Mouse (Mus musculus): ENCODE measurements around the gene Cdc26.
A peak's percentile ranks its signal among the peaks of the same experiment; 100 is the strongest.

The Cdc26 gene

GRCm38 (mm10) chr4:62360805-62361455 lies 47.5 kb downstream of the Cdc26 start:
- no peak for DNase-seq

DNA sequence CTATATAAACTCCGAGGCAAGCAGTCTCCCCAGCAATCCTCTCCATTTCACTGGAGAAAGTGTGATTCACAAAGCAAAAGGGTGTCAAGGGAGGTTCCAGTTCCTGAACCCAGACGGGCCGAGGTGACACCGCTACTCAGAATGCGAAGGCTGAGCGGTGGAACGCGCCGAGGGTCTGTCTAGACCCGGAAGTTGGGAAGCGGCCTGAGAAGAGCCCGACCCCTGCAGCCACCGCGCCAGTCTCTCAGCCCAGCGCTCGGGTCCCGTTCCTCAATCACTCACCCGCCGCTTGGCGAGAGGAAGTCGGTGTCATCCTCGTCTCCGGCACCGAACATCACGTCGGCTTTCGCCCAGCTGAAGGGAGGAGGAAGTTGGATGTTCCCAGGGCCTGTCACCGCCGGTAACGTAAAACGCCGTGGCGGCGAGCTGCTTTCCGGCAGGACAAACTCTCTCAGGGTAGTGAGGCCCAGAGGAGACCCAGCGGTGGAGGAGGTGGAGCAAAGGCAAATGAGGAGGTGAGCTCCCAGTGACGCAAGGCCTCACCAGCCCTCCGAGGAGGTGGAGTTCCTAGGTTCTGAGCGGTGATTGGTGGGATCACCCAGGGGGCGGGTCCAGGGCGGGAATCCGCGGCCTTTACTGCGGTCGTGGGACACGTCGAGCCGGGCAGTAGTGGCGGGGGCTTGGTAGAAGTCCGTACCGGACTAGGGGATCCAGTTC lies 48.2 kb downstream of the Cdc26 start, which contains the start of the genes Fkbp15 and Slc31a1:
Gene Fkbp15, minus strand, starts transcription at position 461 of the 717 bp plus-strand sequence.
Gene Slc31a1, plus strand, starts transcription at position 640 of the 717 bp plus-strand sequence.
- DNase-seq: peak; percentile 99

GRCm38 (mm10) chr4:62359256-62359775 lies 49.1 kb downstream of the Cdc26 start:
- no peak for DNase-seq

- DNase-seq: no peak
Measured at GRCm38 (mm10) chr4:62357631-62358148, 50.8 kb downstream of the Cdc26 start.

DNA sequence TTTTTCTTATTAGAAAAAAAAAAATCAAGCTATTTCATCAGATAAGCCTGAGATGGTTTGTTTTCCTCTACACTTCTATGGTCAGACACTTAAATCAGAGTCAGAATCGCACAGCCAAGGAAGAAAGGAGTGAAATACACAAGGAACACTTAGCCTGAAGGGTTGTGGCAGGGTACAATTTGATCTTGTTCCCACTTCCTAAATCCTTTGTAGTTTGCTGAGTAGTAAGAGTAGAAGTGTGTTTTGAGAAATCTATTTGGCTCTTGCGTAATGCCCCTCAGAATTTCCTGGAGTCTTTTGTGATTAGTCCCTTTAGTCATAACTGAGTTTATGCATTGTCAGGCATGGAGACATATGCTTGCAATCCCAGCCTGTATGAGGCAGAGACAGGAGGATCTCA lies 59.1 kb downstream of the Cdc26 start:
- no peak for DNase-seq

GRCm38 (mm10) chr4:62348329-62348705 lies 60.1 kb downstream of the Cdc26 start:
- no peak for DNase-seq

DNA sequence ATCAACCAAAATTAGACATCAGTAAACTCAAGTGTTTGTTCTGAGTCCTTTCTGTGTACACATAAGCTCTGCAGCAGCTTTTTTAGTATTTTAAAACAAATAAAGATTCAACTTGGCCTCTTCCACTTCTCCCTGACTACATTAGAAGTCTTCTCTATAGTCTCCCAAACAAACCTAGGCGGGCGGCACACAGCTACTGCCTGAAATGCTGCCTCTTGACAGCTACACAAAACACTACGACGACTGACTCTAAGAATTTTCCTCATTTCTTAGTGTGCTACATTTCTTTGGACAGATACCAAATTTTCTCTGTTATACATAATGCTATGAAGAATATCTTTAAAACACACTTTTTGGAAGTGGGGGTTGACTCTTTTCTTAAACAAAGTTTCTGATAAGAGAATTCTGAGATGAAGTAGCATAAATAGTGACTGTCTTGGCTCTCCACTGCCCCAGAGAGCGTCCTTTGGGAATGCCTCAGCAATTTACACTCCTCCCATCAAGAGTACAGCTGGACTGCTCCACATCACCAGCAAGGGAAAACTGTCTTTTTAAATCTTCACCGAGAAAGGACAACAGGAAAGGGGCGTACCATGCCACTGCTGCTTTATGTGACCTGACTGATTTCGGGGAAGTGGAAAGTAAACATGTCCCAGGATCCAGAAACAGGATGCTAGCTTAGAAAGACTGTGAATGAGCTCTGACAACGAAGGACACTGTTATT lies 60.7 kb downstream of the Cdc26 start:
- no peak for DNase-seq

DNA sequence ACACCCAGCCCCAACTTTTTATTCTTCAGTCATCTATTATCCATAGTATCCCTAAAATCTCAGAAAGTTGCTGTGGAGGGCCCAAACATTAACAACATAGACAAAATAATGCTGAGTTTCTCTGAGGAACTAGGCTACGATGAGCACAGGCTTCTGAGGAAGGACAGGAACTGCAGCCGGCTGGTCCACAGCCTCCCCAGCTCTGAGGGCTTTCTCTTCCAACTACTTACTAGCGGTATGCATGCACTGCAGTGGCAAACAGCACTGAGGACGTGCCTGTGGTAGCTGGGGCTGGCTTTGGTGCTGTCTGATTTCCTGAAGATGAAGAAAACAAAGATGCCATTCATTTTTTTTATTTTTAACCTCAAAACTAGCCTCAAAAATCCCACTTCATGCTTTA lies 62.6 kb downstream of the Cdc26 start:
- DNase-seq: no peak

DNA sequence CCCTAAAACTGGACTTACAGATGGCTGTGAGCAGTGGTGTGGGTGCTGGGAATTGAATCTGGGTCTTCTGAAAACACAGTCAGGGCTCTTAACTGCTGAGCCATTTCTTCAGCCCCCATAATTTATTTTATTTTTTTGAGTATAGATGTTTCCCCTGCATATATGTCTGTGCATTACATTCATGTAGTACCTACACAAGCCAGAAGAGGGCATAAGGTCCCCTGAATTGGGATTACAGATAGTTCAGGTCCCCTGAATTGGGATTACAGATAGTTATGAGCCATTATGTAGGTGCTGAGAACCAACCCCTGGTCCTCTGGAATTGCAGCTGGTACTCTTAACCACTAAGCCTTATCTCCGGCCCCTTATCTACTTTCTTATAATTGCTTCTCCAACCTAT lies 64.4 kb downstream of the Cdc26 start:
- peak; percentile 24 for DNase-seq

DNA sequence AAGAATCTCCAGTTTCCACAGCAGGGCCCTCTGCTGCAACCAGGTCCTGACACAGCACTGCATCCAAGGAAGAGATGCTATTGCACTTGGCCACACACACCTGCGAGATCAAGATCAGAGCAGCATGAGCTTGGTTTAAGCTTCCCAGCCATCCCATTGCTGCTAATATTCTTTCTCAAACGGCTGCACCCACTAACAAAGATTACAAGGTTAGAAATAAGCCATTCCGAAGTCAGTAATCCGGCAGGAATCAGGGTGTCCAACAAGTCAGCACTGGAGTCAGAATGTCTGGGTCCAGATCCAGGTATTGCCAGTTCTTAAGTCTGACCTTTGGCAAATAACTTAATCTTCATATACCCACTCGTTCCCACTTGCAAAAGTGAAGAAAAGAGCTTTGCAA lies 69.9 kb downstream of the Cdc26 start:
- no peak for DNase-seq

Measured in retina, postnatal 1 day (tissue).